Mouse (Mus musculus): ENCODE results near the gene Slc25a31.

DNA sequence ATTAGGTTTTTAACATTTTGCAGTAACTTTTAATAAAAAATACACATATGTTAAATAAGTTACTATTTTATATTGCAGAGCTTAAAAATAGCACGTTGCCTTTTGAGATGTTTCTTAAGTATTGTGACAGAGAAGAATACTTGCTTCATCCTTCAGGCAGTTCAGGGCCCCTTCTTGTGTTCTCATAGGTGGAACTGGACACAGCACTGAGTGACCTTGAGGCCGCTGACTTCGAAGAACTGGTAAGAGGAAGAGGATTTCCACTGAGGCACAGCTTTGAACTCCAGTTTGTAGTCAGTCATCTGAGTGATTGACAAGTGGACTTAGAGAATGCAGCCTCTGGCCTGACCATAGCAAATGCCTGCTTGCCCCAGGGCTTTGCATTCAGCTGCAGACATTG lies 21.1 kb upstream of the Slc25a31 start:
- TF ChIP-seq CTCF (IDR thresholded peaks at IDR 0.05; ENCODE audit: low read depth) (no peak), EP300 (optimal IDR thresholded peaks at IDR 0.05) (no peak)
